Mouse (Mus musculus) hindbrain, postnatal 0 days (tissue): ENCODE results near the gene Tfeb. TPM values are rescaled to one million over a fixed set of nuclear protein-coding genes. Genes with fewer than 3 reads are reported as not detected.

Experiments
- ATAC-seq: fragments of 200-750 bp; cut with Nextera tagmentation; 2 replicates; pipeline ENCODE4 v1.8.0; 2017; ENCODE audit warnings: mild to moderate bottlenecking, moderate TSS enrichment, moderate library complexity
- DNase-seq: peaks from one replicate; pipeline ENCODE4 v3.0.0-alpha.2; 2015; ENCODE audit warnings: low spot score
- H3K27ac ChIP-seq: fragments of 300-500 bp; sonication (generic); 2 replicates; pipeline ENCODE4 v1.5.1; 2014; ENCODE audit warnings: mild to moderate bottlenecking
- H3K27me3 ChIP-seq: fragments of 300-500 bp; sonication (generic); 2 replicates; pipeline ENCODE4 v1.6.1; 2014; ENCODE audit warnings: low read length, mixed read lengths; ENCODE audit not compliant: insufficient read depth
- H3K36me3 ChIP-seq: fragments of 300-500 bp; sonication (generic); 2 replicates; pipeline ENCODE4 v1.6.1; 2014; ENCODE audit warnings: low read length, mixed read lengths; ENCODE audit not compliant: insufficient read depth
- H3K4me1 ChIP-seq: fragments of 300-500 bp; sonication (generic); 2 replicates; pipeline ENCODE4 v1.6.1; 2014; ENCODE audit warnings: antibody characterized with exemption, low read length, mixed read lengths; ENCODE audit not compliant: insufficient read depth
- H3K4me2 ChIP-seq: fragments of 300-500 bp; sonication (generic); 2 replicates; pipeline ENCODE4 v1.6.1; 2014; ENCODE audit warnings: low read depth, mild to moderate bottlenecking, low read length, moderate library complexity, mixed read lengths
- H3K4me3 ChIP-seq: fragments of 300-500 bp; sonication (generic); 2 replicates; pipeline ENCODE4 v1.5.1; 2014; ENCODE audit warnings: low read length
- H3K9ac ChIP-seq: fragments of 300-500 bp; sonication (generic); replicated peaks from 2 replicates; pipeline ENCODE4 v1.6.1; 2014; ENCODE audit warnings: mild to moderate bottlenecking, low read length, moderate library complexity, mixed read lengths
- H3K9me3 ChIP-seq: fragments of 300-500 bp; sonication (generic); 2 replicates; pipeline ENCODE4 v1.6.1; 2016; ENCODE audit warnings: low read length, mixed read lengths
- CTCF ChIP-seq: IDR thresholded peaks from 2 replicates; pipeline ENCODE4 v1.5.1; 2016; ENCODE audit warnings: antibody characterized with exemption, control low read depth, low read depth
- WGBS: fragments of 180-500 bp; shearing (Covaris S2); extraction: QIAGEN DNeasy Blood & Tissue Kit; methylation state at CpG from one replicate; pipeline ENCODE4 v1.1.7; 2014; 5-methylcytosine and 5-hydroxymethylcytosine counted together
- polyA plus RNA-seq: library from polyadenylated mRNA; unstranded; fragments of >200 nt; fragmentation: Nextera tagmentation; extraction: Ambion mirVana; gene quantifications from 2 replicates; pipeline ENCODE4 v1.2.1, GENCODE M21; 2015
- total RNA-seq: library from RNA; depleted of rRNA; stranded (reverse); fragments of >200 nt; gene quantifications from 2 replicates; pipeline ENCODE4 v1.2.3, GENCODE M21; 2014; rRNA removed

The Tfeb gene
- 10.0 and 13.2 TPM in 2 replicates for total RNA-seq
- polyA plus RNA-seq: 6.6 TPM in 2 replicates

DNA sequence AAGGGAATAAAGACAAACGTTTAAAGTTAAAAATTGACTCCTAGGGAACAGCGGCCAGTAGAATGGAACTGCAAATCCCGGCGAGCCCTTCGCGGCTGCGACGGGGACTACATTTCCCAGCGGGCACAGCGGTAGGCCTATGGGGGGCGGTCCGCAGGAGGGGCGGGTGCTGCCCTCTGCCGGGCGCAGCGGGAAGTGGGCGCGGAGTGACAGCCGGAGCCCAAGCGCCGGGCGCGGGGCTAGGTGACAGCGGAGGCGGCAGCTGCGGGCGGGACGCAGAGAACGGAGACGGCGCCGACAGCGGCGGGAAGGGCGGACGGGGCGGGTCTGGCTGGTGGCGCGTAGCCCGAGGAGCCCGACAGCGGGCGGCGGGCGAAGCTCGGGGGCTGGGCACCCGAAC lies at the start of gene Tfeb:
Gene Tfeb, plus strand, starts transcription at position 175 of the 400 bp plus-strand sequence.
- DNase-seq: peak; percentile 96
- ATAC-seq: peak; percentile 74
- Histone ChIP-seq H3K27ac (peak within 1 kb of the TSS; percentile 69), H3K9ac (peak within 1 kb of the TSS; percentile 53), H3K27me3 (no peaks in the 10 kb centered on the region), H3K4me2 (peak within 1 kb of the TSS; percentile 95), H3K36me3 (no peaks in the 10 kb centered on the region), H3K4me1 (0 out of 2 replicates have a peak, but pooled peaks cover 5% of the 10 kb centered on the region), H3K9me3 (no peaks in the 10 kb centered on the region), H3K4me3 (peak within 1 kb of the TSS; percentile 61)
- peak; percentile 80 for TF ChIP-seq CTCF
- 2% methylated on average over 43 of the region's 47 CpGs for WGBS

DNA sequence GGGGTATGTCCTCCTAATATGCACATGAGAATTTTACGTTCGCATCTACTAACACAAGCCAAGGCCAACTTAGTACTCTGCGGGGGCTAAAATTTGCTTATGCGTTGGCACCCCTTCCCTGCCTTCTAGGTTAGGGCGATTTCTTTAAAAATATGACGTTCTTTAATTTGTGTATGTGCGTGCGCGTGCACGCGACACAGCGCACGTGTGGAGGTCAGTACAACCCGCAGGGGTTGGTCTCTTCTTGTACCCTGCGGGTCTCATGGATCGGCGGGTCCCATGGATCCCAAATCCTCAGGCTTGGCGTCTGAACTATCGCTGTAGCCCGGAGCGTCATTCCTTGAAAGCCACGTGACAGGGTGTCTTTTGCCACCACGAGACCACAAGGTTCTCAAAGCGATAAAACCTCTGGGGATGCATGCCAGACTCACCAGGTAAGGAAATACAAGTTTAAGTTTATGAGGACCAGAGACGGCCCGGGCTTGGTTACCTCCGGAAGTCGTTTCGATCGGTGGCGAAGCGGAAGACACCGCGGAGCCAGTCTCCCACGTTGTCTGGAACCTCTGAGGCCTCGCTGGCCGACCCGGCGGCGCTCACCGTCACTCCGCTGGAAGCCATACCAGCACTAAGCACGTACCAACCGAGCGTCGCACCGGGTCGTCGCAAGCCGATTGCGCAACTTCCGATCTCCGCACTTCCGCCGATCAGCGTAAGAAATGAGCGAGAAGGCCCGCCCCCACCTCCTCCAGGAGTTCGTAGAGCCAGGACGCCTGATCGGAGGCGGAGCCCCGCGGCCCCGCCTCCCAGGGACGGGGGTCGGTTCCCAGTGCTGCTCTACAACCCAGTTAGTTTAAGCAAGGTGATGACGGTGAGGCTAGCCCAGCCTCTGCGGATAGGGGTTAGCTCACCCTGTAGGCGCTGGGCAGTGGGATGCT lies 49.2 kb upstream of the Tfeb start:
- Histone ChIP-seq H3K4me3 (peak overlapping the region; percentile 58), H3K4me2 (peak overlapping the region; percentile 92), H3K4me1 (peaks cover 11% of the 10 kb centered on the region), H3K27me3 (no peaks in the 10 kb centered on the region), H3K9ac (peak overlapping the region; percentile 84), H3K36me3 (peaks cover 18% of the 10 kb centered on the region), H3K9me3 (no peaks in the 10 kb centered on the region), H3K27ac (peak overlapping the region; percentile 87)
- peak; percentile 99 for DNase-seq
- ATAC-seq: peak; percentile 91
- WGBS: 1% methylated on average over 70 of the region's 70 CpGs
- TF ChIP-seq CTCF: no peak

DNA sequence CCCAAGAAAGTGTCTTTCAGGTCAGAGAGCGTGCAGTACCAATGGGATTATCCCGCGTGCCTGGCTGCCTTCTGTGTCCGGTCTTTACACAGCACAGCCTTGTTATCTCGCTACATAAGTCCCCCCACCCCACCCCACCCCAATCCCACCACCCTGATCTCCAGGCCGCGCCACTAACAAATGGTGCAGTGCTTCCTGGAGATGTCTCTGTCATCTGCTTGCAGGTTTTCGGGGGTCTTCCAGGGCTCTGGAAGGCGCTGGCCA lies 48.6 kb upstream of the Tfeb start, which contains the start of gene Tomm6:
Gene Tomm6, minus strand, starts transcription at position 43 of the 264 bp plus-strand sequence.
- H3K36me3 ChIP-seq: peaks cover 12% of the 10 kb centered on the region
- WGBS: under 1% methylated on average over 9 of the region's 9 CpGs
- DNase-seq (no peak), ATAC-seq (no peak)
- H3K27me3 ChIP-seq: no peaks in the 10 kb centered on the region
- no peaks in the 10 kb centered on the region for H3K9me3 ChIP-seq
- peak within 1 kb of the TSS; percentile 84 for H3K9ac ChIP-seq
- H3K4me1 ChIP-seq: peaks cover 11% of the 10 kb centered on the region
- no peak for TF ChIP-seq CTCF
- H3K27ac ChIP-seq: peak within 1 kb of the TSS; percentile 87
- H3K4me3 ChIP-seq: peak within 1 kb of the TSS; percentile 58
- peak within 1 kb of the TSS; percentile 92 for H3K4me2 ChIP-seq

DNA sequence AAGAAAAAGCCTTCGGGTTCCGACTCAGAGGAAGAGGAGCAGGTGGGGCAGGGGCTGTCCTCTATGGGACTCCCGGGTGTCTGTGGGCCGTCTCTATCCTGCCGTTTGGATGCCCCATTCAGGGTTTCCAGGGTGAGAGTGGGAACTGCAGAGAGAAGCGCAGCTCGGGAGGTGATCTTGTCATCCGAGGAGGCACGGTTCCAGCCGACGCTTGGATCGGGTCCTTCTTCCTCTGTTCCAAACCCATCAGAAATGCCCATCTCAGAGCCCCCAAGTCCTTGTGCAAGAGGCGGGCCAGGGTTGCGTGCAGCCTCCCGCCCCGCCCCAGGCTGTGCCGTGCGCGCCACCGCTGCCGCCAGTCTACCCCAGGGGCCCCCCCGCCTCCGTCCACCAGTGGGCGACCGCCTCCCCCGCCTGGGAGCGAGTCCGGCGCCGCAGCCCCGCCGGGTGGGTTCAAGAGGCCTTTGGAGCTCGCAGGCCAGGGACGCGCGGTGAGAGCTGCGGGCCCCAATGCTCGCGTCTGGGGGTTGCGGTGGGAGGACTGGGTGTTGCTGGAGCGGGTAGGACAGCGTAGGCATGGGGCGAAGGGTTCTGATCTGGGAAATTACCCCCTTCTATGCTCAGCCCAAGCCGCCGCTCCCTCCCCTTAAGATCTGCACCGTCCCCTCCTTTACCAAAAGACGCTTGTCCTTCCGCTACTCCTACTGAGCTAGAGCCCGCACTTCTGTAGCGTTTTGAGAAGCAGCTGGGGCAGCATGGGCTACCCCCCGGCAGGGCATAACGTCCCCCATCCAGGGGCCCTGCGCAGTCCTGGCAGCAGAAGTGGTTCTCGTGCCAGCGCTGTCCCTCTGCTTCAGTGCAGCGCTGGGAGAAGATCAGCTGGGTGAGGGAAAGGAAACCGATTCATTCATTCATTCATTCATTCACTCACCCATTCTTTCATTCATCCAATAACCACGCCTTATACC lies 47.9 kb upstream of the Tfeb start, which contains the start of gene Frs3:
Gene Frs3, plus strand, starts transcription at position 423 of the 968 bp plus-strand sequence.
- H3K27me3 ChIP-seq: no peaks in the 10 kb centered on the region

DNA sequence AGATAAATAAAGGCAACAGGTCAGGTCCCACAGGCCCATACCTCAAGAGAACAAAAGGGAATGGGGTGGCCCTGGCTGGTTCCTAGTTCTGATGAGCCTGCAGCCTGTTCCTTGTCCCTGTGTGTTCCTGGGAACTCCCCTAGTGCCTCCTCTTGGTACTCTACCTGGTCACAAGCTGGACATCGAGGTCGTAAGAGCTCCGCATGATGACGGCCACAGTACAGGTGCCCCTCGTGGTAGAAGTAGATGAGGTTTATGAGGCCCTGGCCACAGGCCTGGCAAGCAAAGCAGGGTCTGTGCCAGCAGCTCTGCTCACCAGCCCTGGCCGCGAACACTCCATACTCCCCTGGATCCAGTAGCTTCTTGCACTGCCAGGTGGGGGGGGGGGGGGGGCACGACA lies 46.9 kb upstream of the Tfeb start:
- Histone ChIP-seq H3K4me3 (peak overlapping the region; percentile 58; the same call in 1 of the 2 replicates), H3K9ac (peak overlapping the region; percentile 84; the same call in 1 of the 2 replicates), H3K36me3 (peaks cover 8% of the 10 kb centered on the region; the same call in 1 of the 2 replicates), H3K4me1 (peaks cover 18% of the 10 kb centered on the region), H3K4me2 (peak overlapping the region; percentile 92), H3K27me3 (no peaks in the 10 kb centered on the region), H3K9me3 (no peaks in the 10 kb centered on the region), H3K27ac (no peak overlapping the region)
- no peak for TF ChIP-seq CTCF
- 76% methylated on average over 8 of the region's 8 CpGs for WGBS
- no peak for DNase-seq
- ATAC-seq: no peak

More for the DNA sequence above, 47.9 kb upstream of the Tfeb start, which contains the start of gene Frs3:
- Histone ChIP-seq H3K4me2 (peak within 1 kb of the TSS; percentile 92), H3K36me3 (peaks cover 8% of the 10 kb centered on the region; the same call in 1 of the 2 replicates), H3K4me1 (peaks cover 14% of the 10 kb centered on the region), H3K9ac (peak within 1 kb of the TSS; percentile 84), H3K27ac (peak within 1 kb of the TSS; percentile 87), H3K4me3 (peak within 1 kb of the TSS; percentile 58), H3K9me3 (no peaks in the 10 kb centered on the region)
- WGBS: under 1% methylated on average over 58 of the region's 58 CpGs
- ATAC-seq: peak; percentile 70
- TF ChIP-seq CTCF: no peak
- peak; percentile 87 for DNase-seq

GRCm38 (mm10) chr17:47691650-47692049 lies 45.2 kb upstream of the Tfeb start:
- no peak for TF ChIP-seq CTCF
- H3K36me3 ChIP-seq: no peaks in the 10 kb centered on the region
- H3K4me2 ChIP-seq: no peak overlapping the region
- no peak for DNase-seq
- no peaks in the 10 kb centered on the region for H3K27me3 ChIP-seq
- H3K9ac ChIP-seq: no peak overlapping the region
- 81% methylated on average over 3 of the region's 3 CpGs for WGBS
- H3K9me3 ChIP-seq: no peaks in the 10 kb centered on the region
- peaks cover 18% of the 10 kb centered on the region for H3K4me1 ChIP-seq
- H3K4me3 ChIP-seq: no peak overlapping the region
- H3K27ac ChIP-seq: no peak overlapping the region
- ATAC-seq: no peak
